Mouse (Mus musculus): ENCODE measurements around the gene Hgd.

Hgd gene

GRCm38 (mm10) chr16:37635095-37635494, 55.1 kb downstream of the Hgd start:
- DNase-seq, result no peak

GRCm38 (mm10) chr16:37636107-37636506, 56.2 kb downstream of the Hgd start:
- no peak for DNase-seq

GRCm38 (mm10) chr16:37637802-37638201, 57.8 kb downstream of the Hgd start:
- no peak for DNase-seq

- peak; percentile 31 to 64 for DNase-seq
These were observed 60.6 kb downstream of the Hgd start for GRCm38 (mm10) chr16:37640522-37640921.

- no peak for DNase-seq
These were observed 64.5 kb downstream of the Hgd start for GRCm38 (mm10) chr16:37644486-37644885.

GRCm38 (mm10) chr16:37645211-37645610, 65.3 kb downstream of the Hgd start:
- DNase-seq, result no peak

- no peak for DNase-seq
These were observed 65.8 kb downstream of the Hgd start for GRCm38 (mm10) chr16:37645799-37646198.

- DNase-seq, result no peak
These were observed 67.1 kb downstream of the Hgd start for GRCm38 (mm10) chr16:37647067-37647466.

GRCm38 (mm10) chr16:37647936-37648335, 68.0 kb downstream of the Hgd start:
- DNase-seq, result no peak

GRCm38 (mm10) chr16:37649068-37649467, 69.1 kb downstream of the Hgd start:
- DNase-seq, result no peak

- no peak for DNase-seq
These were observed 71.5 kb downstream of the Hgd start for GRCm38 (mm10) chr16:37651467-37651866.

- no peak for DNase-seq
These were observed 72.7 kb downstream of the Hgd start for GRCm38 (mm10) chr16:37652654-37653053.

- DNase-seq, result no peak
These were observed 73.1 kb downstream of the Hgd start for GRCm38 (mm10) chr16:37653058-37653457.

- peak; percentile 95 to 96 for DNase-seq
These were observed 74.0 kb downstream of the Hgd start, which contains the start of gene Ndufb4 for GRCm38 (mm10) chr16:37653731-37654657. Gene Ndufb4, minus strand, starts transcription at chr16:37654453.

- DNase-seq, result no peak
These were observed 75.0 kb downstream of the Hgd start for GRCm38 (mm10) chr16:37654831-37655455.

GRCm38 (mm10) chr16:37655756-37656347, 75.9 kb downstream of the Hgd start:
- DNase-seq, result no peak

- no peak for DNase-seq
These were observed 76.8 kb downstream of the Hgd start for GRCm38 (mm10) chr16:37656796-37657195.

- DNase-seq, result no peak
These were observed 83.9 kb downstream of the Hgd start for GRCm38 (mm10) chr16:37663643-37664459.

- DNase-seq, result no peak
These were observed 85.5 kb downstream of the Hgd start for GRCm38 (mm10) chr16:37665394-37665935.

GRCm38 (mm10) chr16:37670666-37671283, 90.8 kb downstream of the Hgd start:
- DNase-seq, result no peak

GRCm38 (mm10) chr16:37675326-37675725, 95.4 kb downstream of the Hgd start:
- DNase-seq, result no peak
